Mouse (Mus musculus) c-Kit-positive CD71-positive TER-119-negative erythroid progenitor cells, embryonic 14.5 days (primary cell): ENCODE results near the gene Map10.

Source experiments
- DNase-seq: peaks from one replicate; pipeline ENCODE4 v3.0.0-alpha.2; 2013; ENCODE audit warnings: low read depth

The Map10 gene

GRCm38 (mm10) chr8:125669700-125670195 lies at the start of gene Map10:
Map10 (plus strand) TSS chr8:125669818.
- DNase-seq, result peak; percentile 30

- no peak for DNase-seq
Observed at GRCm38 (mm10) chr8:125620301-125620700, 49.3 kb upstream of the Map10 start.

GRCm38 (mm10) chr8:125624287-125624686 lies 45.3 kb upstream of the Map10 start:
- no peak for DNase-seq

GRCm38 (mm10) chr8:125626381-125626780 lies 43.2 kb upstream of the Map10 start:
- DNase-seq, result no peak

GRCm38 (mm10) chr8:125628834-125629233 lies 40.8 kb upstream of the Map10 start:
- DNase-seq, result no peak

GRCm38 (mm10) chr8:125638411-125639058 lies 31.1 kb upstream of the Map10 start:
- no peak for DNase-seq

GRCm38 (mm10) chr8:125639631-125640030 lies 30.0 kb upstream of the Map10 start:
- DNase-seq, result no peak

GRCm38 (mm10) chr8:125640766-125641165 lies 28.9 kb upstream of the Map10 start:
- DNase-seq, result no peak

- no peak for DNase-seq
Observed at GRCm38 (mm10) chr8:125641808-125642207, 27.8 kb upstream of the Map10 start.

- no peak for DNase-seq
Observed at GRCm38 (mm10) chr8:125645757-125646478, 23.7 kb upstream of the Map10 start.

GRCm38 (mm10) chr8:125649447-125649846 lies 20.2 kb upstream of the Map10 start:
- DNase-seq, result no peak

GRCm38 (mm10) chr8:125654821-125655220 lies 14.8 kb upstream of the Map10 start:
- no peak for DNase-seq

GRCm38 (mm10) chr8:125658508-125658907 lies 11.1 kb upstream of the Map10 start:
- DNase-seq, result no peak

GRCm38 (mm10) chr8:125658926-125659325 lies 10.7 kb upstream of the Map10 start:
- DNase-seq, result no peak

- no peak for DNase-seq
Observed at GRCm38 (mm10) chr8:125660397-125660796, 9.2 kb upstream of the Map10 start.

GRCm38 (mm10) chr8:125661958-125662668 lies 7.5 kb upstream of the Map10 start:
- DNase-seq, result no peak

- no peak for DNase-seq
Observed at GRCm38 (mm10) chr8:125662669-125663048, 7.0 kb upstream of the Map10 start.

- no peak for DNase-seq
Observed at GRCm38 (mm10) chr8:125665183-125665875, 4.3 kb upstream of the Map10 start.

- no peak for DNase-seq
Observed at GRCm38 (mm10) chr8:125665876-125666186, 3.8 kb upstream of the Map10 start.

- no peak for DNase-seq
Observed at GRCm38 (mm10) chr8:125666201-125666600, 3.4 kb upstream of the Map10 start.

GRCm38 (mm10) chr8:125667248-125667647 lies 2.4 kb upstream of the Map10 start:
- DNase-seq, result no peak

GRCm38 (mm10) chr8:125669159-125669699 lies 389 bp upstream of the Map10 start:
- DNase-seq, result no peak
